In genomic region chr2:168040751-168041150, GRCm38 (mm10) we compare ENCODE assay signal across 18 mouse cellular contexts.
"Had no signal": no experiment of that assay in that cellular context is flagged by ENCODE, and none has a peak within 500 bp of the region (broad histone marks: within the 10 kb centered on the region; RNA-seq: fewer than 3 reads in every experiment).

No protein-coding gene starts in this region.

- DNase-seq: lung, adult 18-20 months; lung, embryonic 14.5 days; lung, postnatal 10 days; lung, postnatal 4 days; retina, postnatal 1 day; right cerebral cortex, adult 18-20 months; right cerebral cortex, postnatal 25 days; right cerebral cortex, postnatal 4 days; spleen, adult 18-20 months; thymus, adult 18-20 months; thymus, postnatal 14 days; thymus, postnatal 36 days had no signal

- ATAC-seq: midbrain, embryonic 13.5 days; midbrain, embryonic 15.5 days had no signal

- H3K9me3 ChIP-seq: midbrain, embryonic 10.5 days; midbrain, embryonic 13.5 days; midbrain, embryonic 15.5 days; neural tube, embryonic 13.5 days; neural tube, embryonic 15.5 days had no signal

- H3K27me3 ChIP-seq: midbrain, embryonic 15.5 days; neural tube, embryonic 13.5 days; neural tube, embryonic 15.5 days had no signal

- H3K4me2 ChIP-seq: lung, embryonic 14.5 days; midbrain, embryonic 13.5 days; midbrain, embryonic 15.5 days; neural tube, embryonic 13.5 days; neural tube, embryonic 15.5 days had no signal

- H3K4me3 ChIP-seq: midbrain, embryonic 10.5 days; midbrain, embryonic 13.5 days; midbrain, embryonic 15.5 days; myocyte; neural tube, embryonic 13.5 days; neural tube, embryonic 15.5 days had no signal

- H3K36me3 ChIP-seq: midbrain, embryonic 10.5 days; midbrain, embryonic 13.5 days; midbrain, embryonic 15.5 days; neural tube, embryonic 13.5 days; neural tube, embryonic 15.5 days had no signal

- H3K27ac ChIP-seq: midbrain, embryonic 10.5 days; midbrain, embryonic 13.5 days; midbrain, embryonic 15.5 days; neural tube, embryonic 13.5 days; neural tube, embryonic 15.5 days had no signal

- H3K9ac ChIP-seq: lung, embryonic 14.5 days; midbrain, embryonic 13.5 days; midbrain, embryonic 15.5 days; neural tube, embryonic 13.5 days; neural tube, embryonic 15.5 days had no signal
